Mouse (Mus musculus) MEL (cell line): ENCODE results near the gene Slc16a13. TPM values are rescaled to one million over a fixed set of nuclear protein-coding genes. Genes with fewer than 3 reads are reported as not detected.
A peak's percentile ranks its signal among the peaks of the same experiment; 100 is the strongest.

Source experiments
- DNase-seq: peaks from one replicate; pipeline ENCODE4 v3.0.0; 2011; ENCODE audit warnings: low read depth, low spot score
- H3K27ac ChIP-seq: 2 replicates; pipeline ENCODE4 v1.5.1; 2012; ENCODE audit warnings: low read depth, mild to moderate bottlenecking, control low read depth, low read length, moderate library complexity; ENCODE audit not compliant: control insufficient read depth
- H3K27me3 ChIP-seq, 2 experiments: fragments of 150-350 bp in 1 of 2; sonication (generic) in 1 of 2; 2 replicates each; pipeline ENCODE4 v1.6.1; 2012; ENCODE audit warnings: low read length in 2 of 2, mild to moderate bottlenecking in 2 of 2, improper control_type of control experiment in 1 of 2, moderate library complexity in 1 of 2; ENCODE audit not compliant: insufficient read depth in 2 of 2, control insufficient read depth in 1 of 2
- H3K36me3 ChIP-seq, 2 experiments: 2 replicates each; pipeline ENCODE4 v1.6.1; 2012 to 2014; ENCODE audit warnings: low read length in 2 of 2, improper control_type of control experiment in 1 of 2, inconsistent platforms in 1 of 2, mild to moderate bottlenecking in 1 of 2; ENCODE audit not compliant: insufficient read depth in 2 of 2, control insufficient read depth in 1 of 2
- H3K4me1 ChIP-seq, 2 experiments: fragments of 150-350 bp in 1 of 2; sonication (generic) in 1 of 2; 2 replicates each; pipeline ENCODE4 v1.6.1; 2012; ENCODE audit warnings: low read length in 2 of 2, improper control_type of control experiment in 1 of 2, mild to moderate bottlenecking in 1 of 2; ENCODE audit not compliant: insufficient read depth in 2 of 2, control insufficient read depth in 1 of 2
- H3K4me3 ChIP-seq, 2 experiments: fragments of 150-350 bp in 1 of 2; sonication (generic) in 1 of 2; 2 replicates each; pipeline ENCODE4 v1.5.1; 2012; ENCODE audit warnings: low read depth in 2 of 2, low read length in 2 of 2, mild to moderate bottlenecking in 2 of 2, moderate library complexity in 2 of 2, control low read depth in 1 of 2, improper control_type of control experiment in 1 of 2; ENCODE audit not compliant: control insufficient read depth in 1 of 2, insufficient read depth in 1 of 2
- H3K79me2 ChIP-seq: 2 replicates; pipeline ENCODE4 v1.6.1; 2012; ENCODE audit warnings: mild to moderate bottlenecking, low read length, moderate library complexity; ENCODE audit not compliant: control insufficient read depth, poor library complexity, insufficient read depth
- H3K9ac ChIP-seq: 2 replicates; pipeline ENCODE4 v1.6.1; 2012; ENCODE audit warnings: low read depth, mild to moderate bottlenecking, control low read depth, low read length, moderate library complexity; ENCODE audit not compliant: control insufficient read depth, poor library complexity, severe bottlenecking
- H3K9me3 ChIP-seq: fragments of 150-350 bp; sonication (generic); replicated peaks from 2 replicates; pipeline ENCODE4 v1.6.1; 2012; ENCODE audit warnings: mild to moderate bottlenecking, low read length, improper control_type of control experiment, moderate library complexity; ENCODE audit not compliant: insufficient read depth
- CHD2 ChIP-seq: IDR thresholded peaks from 2 replicates; pipeline ENCODE4 v1.6.1; 2011; ENCODE audit warnings: low read length, improper control_type of control experiment
- CTCF ChIP-seq, 3 experiments: IDR thresholded peaks in 2 of 3; conservative IDR thresholded peaks in 1 of 3; 2 replicates each; pipeline ENCODE4 v1.5.1; 2011 to 2012; ENCODE audit warnings: low read length in 3 of 3, low read depth in 2 of 3, mild to moderate bottlenecking in 2 of 3, improper control_type of control experiment in 1 of 3, inconsistent platforms in 1 of 3, mixed read lengths in 1 of 3, moderate library complexity in 1 of 3; ENCODE audit not compliant: control insufficient read depth in 1 of 3, insufficient read depth in 1 of 3, poor library complexity in 1 of 3, severe bottlenecking in 1 of 3
- E2F4 ChIP-seq: IDR thresholded peaks from 2 replicates; pipeline ENCODE4 v1.6.1; 2011; ENCODE audit warnings: low read depth, low read length, improper control_type of control experiment, borderline replicate concordance
- GABPA ChIP-seq: IDR thresholded peaks from 2 replicates; pipeline ENCODE4 v1.6.1; 2012; ENCODE audit warnings: low read depth, mild to moderate bottlenecking, inconsistent platforms, low read length, improper control_type of control experiment, moderate library complexity
- HCFC1 ChIP-seq: IDR thresholded peaks from 2 replicates; pipeline ENCODE4 v1.6.1; 2012; ENCODE audit warnings: low read depth, mild to moderate bottlenecking, inconsistent platforms, low read length, improper control_type of control experiment, moderate library complexity
- MAFK ChIP-seq: IDR thresholded peaks from 2 replicates; pipeline ENCODE4 v1.6.1; 2011; ENCODE audit warnings: low read depth, mild to moderate bottlenecking, low read length, improper control_type of control experiment, borderline replicate concordance
- MAZ ChIP-seq: IDR thresholded peaks from 2 replicates; pipeline ENCODE4 v1.6.1; 2012; ENCODE audit warnings: low read depth, mild to moderate bottlenecking, inconsistent platforms, low read length, improper control_type of control experiment
- MXI1 ChIP-seq: IDR thresholded peaks from 2 replicates; pipeline ENCODE4 v1.6.1; 2011; ENCODE audit warnings: mild to moderate bottlenecking, low read depth, low read length, improper control_type of control experiment
- MYC ChIP-seq: IDR thresholded peaks from 2 replicates; pipeline ENCODE4 v1.6.1; 2011; ENCODE audit warnings: low read depth, mild to moderate bottlenecking, low read length, improper control_type of control experiment, moderate library complexity
- RCOR1 ChIP-seq: IDR thresholded peaks from 2 replicates; pipeline ENCODE4 v1.6.1; 2012; ENCODE audit warnings: low read depth, mild to moderate bottlenecking, inconsistent platforms, low read length, improper control_type of control experiment
- TCF12 ChIP-seq: IDR thresholded peaks from 2 replicates; pipeline ENCODE4 v1.6.1; 2014; ENCODE audit warnings: low read depth, mild to moderate bottlenecking, inconsistent platforms, low read length, improper control_type of control experiment, moderate library complexity
- UBTF ChIP-seq: IDR thresholded peaks from 2 replicates; pipeline ENCODE4 v1.6.1; 2012; ENCODE audit warnings: low read depth, mild to moderate bottlenecking, inconsistent platforms, low read length, improper control_type of control experiment, moderate library complexity, borderline replicate concordance; ENCODE audit not compliant: insufficient read depth
- ZKSCAN1 ChIP-seq: IDR thresholded peaks from 2 replicates; pipeline ENCODE4 v1.6.1; 2012; ENCODE audit warnings: low read depth, mild to moderate bottlenecking, inconsistent platforms, low read length, improper control_type of control experiment, moderate library complexity
- ZMIZ1 ChIP-seq: IDR thresholded peaks from 2 replicates; pipeline ENCODE4 v1.6.1; 2012; ENCODE audit warnings: low read depth, mild to moderate bottlenecking, inconsistent platforms, low read length, improper control_type of control experiment, moderate library complexity
- polyA plus RNA-seq, 2 experiments: library from polyadenylated mRNA; stranded (reverse) in 1 of 2; unstranded in 1 of 2; fragments of >175 nt in 1 of 2; fragments of >200 nt in 1 of 2; gene quantifications; 2 replicates each; pipeline versions ENCODE4 v1.2.1 to v1.2.4; 2012; ENCODE audit warnings: low replicate concordance in 2 of 2, low read depth in 1 of 2; ENCODE audit not compliant: insufficient read length in 2 of 2, insufficient read depth in 1 of 2, missing spikeins in 1 of 2
- total RNA-seq: library from RNA; depleted of rRNA; stranded (reverse); fragments of 300-350 nt; gene quantifications from 2 replicates; pipeline ENCODE4 v1.2.3, GENCODE M21; 2012

Gene Slc16a13
- total and polyA plus RNA-seq, 3 experiments = 4.2 to 7.9 TPM; not detected in 1

- TF ChIP-seq MAFK = 0 out of 2 replicates have a peak, but pooled peaks have one; percentile 10
- no peak for TF ChIP-seq RCOR1
- no peak for TF ChIP-seq ZKSCAN1
- no peak for TF ChIP-seq UBTF
- no peak for TF ChIP-seq E2F4
- H3K36me3 ChIP-seq = no peaks in the 10 kb centered on the region; a peak in 1 of 4 replicates
- peaks cover 5 to 12% of the 10 kb centered on the region in 2 experiments; a peak in 3 of 4 replicates for H3K4me1 ChIP-seq
- no peak for DNase-seq
- H3K4me3 ChIP-seq = no peak overlapping the region
- H3K9me3 ChIP-seq = no peaks in the 10 kb centered on the region
- H3K9ac ChIP-seq = no peak overlapping the region
- H3K79me2 ChIP-seq = peaks cover 2% of the 10 kb centered on the region; the same call in 1 of the 2 replicates
- no peaks in the 10 kb centered on the region for H3K27me3 ChIP-seq
- no peak overlapping the region for H3K27ac ChIP-seq
Observed at GRCm38 (mm10) chr11:70225798-70226601, 5.1 kb upstream of the Slc16a13 start.

- no peak for DNase-seq
- Histone ChIP-seq H3K4me1 (peaks cover 5 to 7% of the 10 kb centered on the region in 2 experiments; a peak in 3 of 4 replicates), H3K9ac (no peak overlapping the region), H3K27me3 (no peaks in the 10 kb centered on the region), H3K9me3 (no peaks in the 10 kb centered on the region), H3K79me2 (peaks cover 5% of the 10 kb centered on the region; the same call in 1 of the 2 replicates), H3K36me3 (peaks cover 0 to 5% of the 10 kb centered on the region in 2 experiments; a peak in 2 of 4 replicates), H3K4me3 (no peak overlapping the region), H3K27ac (no peak overlapping the region)
- TF ChIP-seq MXI1 (no peak), ZKSCAN1 (no peak), TCF12 (no peak), ZMIZ1 (no peak), GABPA (no peak), HCFC1 (no peak), MYC (no peak), CHD2 (no peak), MAZ (no peak), CTCF (IDR thresholded peaks at IDR 0.05 in 2 of 3, conservative IDR thresholded peaks at IDR 0.05 in 1 of 3; ENCODE audit: control insufficient read depth in 1 of 3, insufficient read depth in 1 of 3, low read depth in 2 of 3, low read length in 3 of 3, poor library complexity in 1 of 3, severe bottlenecking in 1 of 3) (no peak)
Observed at GRCm38 (mm10) chr11:70223724-70224123, 2.9 kb upstream of the Slc16a13 start.
